Mouse (Mus musculus) heart, embryonic 15.5 days (tissue): ENCODE results near the gene Spcs2. TPM values are rescaled to one million over a fixed set of nuclear protein-coding genes. Genes with fewer than 3 reads are reported as not detected.

Source experiments
- ATAC-seq: fragments of 200-750 bp; cut with Nextera tagmentation; replicated peaks from 2 replicates; pipeline ENCODE4 v1.8.0; 2017; ENCODE audit warnings: low read depth, moderate TSS enrichment; ENCODE audit not compliant: insufficient number of reproducible peaks, insufficient read depth, low FRiP score
- H3K27ac ChIP-seq: fragments of 300-500 bp; sonication (generic); 2 replicates; pipeline ENCODE4 v1.5.1; 2015; ENCODE audit warnings: mild to moderate bottlenecking, inconsistent platforms
- H3K27me3 ChIP-seq: fragments of 300-500 bp; sonication (generic); 2 replicates; pipeline ENCODE4 v1.6.1; 2015; ENCODE audit warnings: inconsistent platforms
- H3K36me3 ChIP-seq: fragments of 300-500 bp; sonication (generic); 2 replicates; pipeline ENCODE4 v1.6.1; 2015; ENCODE audit warnings: mild to moderate bottlenecking, inconsistent platforms
- H3K4me1 ChIP-seq: fragments of 300-500 bp; sonication (generic); replicated peaks from 2 replicates; pipeline ENCODE4 v1.6.1; 2015; ENCODE audit warnings: inconsistent platforms
- H3K4me2 ChIP-seq: fragments of 300-500 bp; sonication (generic); 2 replicates; pipeline ENCODE4 v1.6.1; 2015; ENCODE audit warnings: inconsistent platforms, mild to moderate bottlenecking, moderate library complexity
- H3K4me3 ChIP-seq: fragments of 300-500 bp; sonication (generic); 2 replicates; pipeline ENCODE4 v1.5.1; 2015; ENCODE audit warnings: mild to moderate bottlenecking, inconsistent platforms
- H3K9ac ChIP-seq: fragments of 300-500 bp; sonication (generic); 2 replicates; pipeline ENCODE4 v1.6.1; 2015; ENCODE audit warnings: mild to moderate bottlenecking, inconsistent platforms
- H3K9me3 ChIP-seq: fragments of 300-500 bp; sonication (generic); replicated peaks from 2 replicates; pipeline ENCODE4 v1.6.1; 2016; ENCODE audit warnings: inconsistent platforms
- WGBS: fragments of 180-500 bp; shearing (Covaris S2); methylation state at CpG from one replicate; pipeline ENCODE4 v1.1.7; 2015; ENCODE audit warnings: mixed read lengths; 5-methylcytosine and 5-hydroxymethylcytosine counted together
- polyA plus RNA-seq: library from polyadenylated mRNA; unstranded; fragments of >200 nt; fragmentation: Nextera tagmentation; extraction: Ambion mirVana; gene quantifications from 2 replicates; pipeline ENCODE4 v1.2.1, GENCODE M21; 2015

Spcs2 gene
- polyA plus RNA-seq, 1 experiment from 2014 or later = 188 TPM

- Histone ChIP-seq H3K4me3 (no peak overlapping the region), H3K9ac (no peak overlapping the region), H3K4me2 (no peak overlapping the region), H3K36me3 (no peaks in the 10 kb centered on the region), H3K9me3 (no peaks in the 10 kb centered on the region), H3K4me1 (peaks cover 15% of the 10 kb centered on the region), H3K27ac (peak overlapping the region; percentile 46), H3K27me3 (no peaks in the 10 kb centered on the region)
- WGBS = 69% methylated on average over 11 of the region's 11 CpGs
- no peak for ATAC-seq
Observed at GRCm38 (mm10) chr7:99864241-99865028, 1.2 kb upstream of the Spcs2 start.

- ATAC-seq = peak; percentile 99
- peaks cover 25% of the 10 kb centered on the region for H3K4me1 ChIP-seq
- H3K9ac ChIP-seq = peak within 1 kb of the TSS; percentile 90
- H3K4me3 ChIP-seq = peak within 1 kb of the TSS; percentile 90
- no peaks in the 10 kb centered on the region for H3K9me3 ChIP-seq
- under 1% methylated on average over 42 of the region's 42 CpGs for WGBS
- H3K27me3 ChIP-seq = no peaks in the 10 kb centered on the region
- peak within 1 kb of the TSS; percentile 82 for H3K4me2 ChIP-seq
- peaks cover 6% of the 10 kb centered on the region for H3K36me3 ChIP-seq
- peak within 1 kb of the TSS; percentile 81 for H3K27ac ChIP-seq
Observed at GRCm38 (mm10) chr7:99858813-99859585, 4.3 kb downstream of the Spcs2 start, which contains the start of gene Xrra1. TSS of gene Xrra1 (plus strand) at chr7:99859116.

- Histone ChIP-seq H3K9me3 (no peaks in the 10 kb centered on the region), H3K36me3 (peaks cover 11% of the 10 kb centered on the region), H3K27ac (peak overlapping the region; percentile 81), H3K4me1 (peaks cover 25% of the 10 kb centered on the region), H3K9ac (peak overlapping the region; percentile 90), H3K4me3 (peak overlapping the region; percentile 90), H3K27me3 (no peaks in the 10 kb centered on the region), H3K4me2 (peak overlapping the region; percentile 82)
- WGBS = under 1% methylated on average over 19 of the region's 19 CpGs
- peak; percentile 33 for ATAC-seq
Observed at GRCm38 (mm10) chr7:99858175-99858812, 5.0 kb downstream of the Spcs2 start.

GRCm38 (mm10) chr7:99856266-99856861 lies 6.9 kb downstream of the Spcs2 start:
- H3K27me3 ChIP-seq = no peaks in the 10 kb centered on the region
- H3K36me3 ChIP-seq = peaks cover 14% of the 10 kb centered on the region
- 78% methylated on average over 14 of the region's 14 CpGs for WGBS
- H3K27ac ChIP-seq = no peak overlapping the region
- H3K4me3 ChIP-seq = no peak overlapping the region
- H3K4me2 ChIP-seq = no peak overlapping the region
- H3K9ac ChIP-seq = no peak overlapping the region
- H3K9me3 ChIP-seq = no peaks in the 10 kb centered on the region
- ATAC-seq = no peak
- H3K4me1 ChIP-seq = peaks cover 29% of the 10 kb centered on the region

GRCm38 (mm10) chr7:99854311-99854710 lies 9.0 kb downstream of the Spcs2 start:
- Histone ChIP-seq H3K27me3 (no peaks in the 10 kb centered on the region), H3K36me3 (peaks cover 14% of the 10 kb centered on the region), H3K9ac (no peak overlapping the region), H3K4me3 (no peak overlapping the region), H3K4me1 (peaks cover 29% of the 10 kb centered on the region), H3K27ac (no peak overlapping the region), H3K4me2 (no peak overlapping the region), H3K9me3 (no peaks in the 10 kb centered on the region)
- 79% methylated on average over 4 of the region's 4 CpGs for WGBS
- ATAC-seq = no peak

GRCm38 (mm10) chr7:99853350-99853749 lies 9.9 kb downstream of the Spcs2 start:
- peaks cover 21% of the 10 kb centered on the region for H3K36me3 ChIP-seq
- H3K4me3 ChIP-seq = no peak overlapping the region
- no peaks in the 10 kb centered on the region for H3K9me3 ChIP-seq
- H3K27me3 ChIP-seq = no peaks in the 10 kb centered on the region
- WGBS = 79% methylated on average over 7 of the region's 7 CpGs
- no peak overlapping the region for H3K9ac ChIP-seq
- no peak for ATAC-seq
- H3K4me1 ChIP-seq = peaks cover 25% of the 10 kb centered on the region
- H3K4me2 ChIP-seq = no peak overlapping the region
- no peak overlapping the region for H3K27ac ChIP-seq

GRCm38 (mm10) chr7:99851618-99852017 lies 11.6 kb downstream of the Spcs2 start:
- peaks cover 34% of the 10 kb centered on the region for H3K36me3 ChIP-seq
- 81% methylated on average over 6 of the region's 6 CpGs for WGBS

GRCm38 (mm10) chr7:99851121-99851520 lies 12.1 kb downstream of the Spcs2 start:
- Histone ChIP-seq H3K36me3 (peaks cover 39% of the 10 kb centered on the region), H3K4me1 (peaks cover 14% of the 10 kb centered on the region), H3K9me3 (no peaks in the 10 kb centered on the region), H3K9ac (no peak overlapping the region), H3K27ac (no peak overlapping the region), H3K4me2 (no peak overlapping the region), H3K27me3 (no peaks in the 10 kb centered on the region), H3K4me3 (no peak overlapping the region)
- no peak for ATAC-seq
- 66% methylated on average over 1 of the region's 1 CpGs for WGBS

More at GRCm38 (mm10) chr7:99851618-99852017, 11.6 kb downstream of the Spcs2 start:
- H3K27ac ChIP-seq = no peak overlapping the region
- no peak for ATAC-seq
- no peak overlapping the region for H3K4me3 ChIP-seq
- no peaks in the 10 kb centered on the region for H3K9me3 ChIP-seq
- no peak overlapping the region for H3K9ac ChIP-seq
- no peak overlapping the region for H3K4me2 ChIP-seq
- H3K27me3 ChIP-seq = no peaks in the 10 kb centered on the region
- H3K4me1 ChIP-seq = peaks cover 14% of the 10 kb centered on the region

GRCm38 (mm10) chr7:99850534-99850933 lies 12.7 kb downstream of the Spcs2 start:
- ATAC-seq = no peak
- Histone ChIP-seq H3K9me3 (no peaks in the 10 kb centered on the region), H3K36me3 (peaks cover 45% of the 10 kb centered on the region), H3K4me3 (no peak overlapping the region), H3K27ac (no peak overlapping the region), H3K4me2 (no peak overlapping the region), H3K27me3 (no peaks in the 10 kb centered on the region), H3K9ac (no peak overlapping the region), H3K4me1 (peaks cover 13% of the 10 kb centered on the region)
- WGBS = 93% methylated on average over 5 of the region's 5 CpGs

- Histone ChIP-seq H3K27ac (peak overlapping the region; percentile 74), H3K27me3 (no peaks in the 10 kb centered on the region), H3K4me3 (no peak overlapping the region), H3K36me3 (peaks cover 67% of the 10 kb centered on the region), H3K9me3 (no peaks in the 10 kb centered on the region), H3K9ac (no peak overlapping the region), H3K4me2 (no peak overlapping the region; the same call in 1 of the 2 replicates), H3K4me1 (peaks cover 5% of the 10 kb centered on the region)
- WGBS = 82% methylated on average over 8 of the region's 8 CpGs
- no peak for ATAC-seq
Observed at GRCm38 (mm10) chr7:99845533-99846236, 17.6 kb downstream of the Spcs2 start.
